Mouse (Mus musculus): Measurements from ENCODE around the gene Hmox2. TPM values are rescaled to one million over a fixed set of nuclear protein-coding genes. Genes with fewer than 3 reads are reported as not detected.
A peak's percentile ranks its signal among the peaks of the same experiment; 100 is the strongest.

Gene Hmox2
- polyA plus RNA-seq, 1 experiment: 14.6 TPM

- peaks cover 44% of the 10 kb centered on the region for H3K4me1 ChIP-seq
- H3K9me3 ChIP-seq: no peaks in the 10 kb centered on the region
- H3K27me3 ChIP-seq (replicated peaks): no peaks in the 10 kb centered on the region
- peaks cover 32% of the 10 kb centered on the region for H3K36me3 ChIP-seq (replicated peaks; ENCODE audit: low read length)
- TF ChIP-seq FLI1 (IDR thresholded peaks at IDR 0.05; ENCODE audit: low read length): no peak
- no peak overlapping the region for H3K4me3 ChIP-seq (replicated peaks)
Observed at GRCm38 (mm10) chr16:4781524-4782196, 55.5 kb downstream of the Hmox2 start.

GRCm38 (mm10) chr16:4782515-4782914 lies 56.4 kb downstream of the Hmox2 start:
- H3K27me3 ChIP-seq (replicated peaks): no peaks in the 10 kb centered on the region
- H3K9me3 ChIP-seq: no peaks in the 10 kb centered on the region
- H3K4me3 ChIP-seq (replicated peaks): no peak overlapping the region
- peaks cover 31% of the 10 kb centered on the region for H3K36me3 ChIP-seq (replicated peaks; ENCODE audit: low read length)
- no peak for TF ChIP-seq FLI1 (IDR thresholded peaks at IDR 0.05; ENCODE audit: low read length)
- TF ChIP-seq GATA1 (IDR thresholded peaks at IDR 0.05; ENCODE audit: borderline replicate concordance, low read length): no peak
- H3K4me1 ChIP-seq: peaks cover 39% of the 10 kb centered on the region

GRCm38 (mm10) chr16:4785706-4786105 lies 59.5 kb downstream of the Hmox2 start:
- no peak for TF ChIP-seq FLI1 (IDR thresholded peaks at IDR 0.05; ENCODE audit: low read length)
- TF ChIP-seq GATA1 (IDR thresholded peaks at IDR 0.05; ENCODE audit: borderline replicate concordance, low read length): no peak
- H3K4me3 ChIP-seq (replicated peaks): no peak overlapping the region
- H3K9me3 ChIP-seq: no peaks in the 10 kb centered on the region
- H3K36me3 ChIP-seq (replicated peaks; ENCODE audit: low read length): peaks cover 18% of the 10 kb centered on the region
- H3K27me3 ChIP-seq (replicated peaks): no peaks in the 10 kb centered on the region
- peaks cover 45% of the 10 kb centered on the region for H3K4me1 ChIP-seq

DNA sequence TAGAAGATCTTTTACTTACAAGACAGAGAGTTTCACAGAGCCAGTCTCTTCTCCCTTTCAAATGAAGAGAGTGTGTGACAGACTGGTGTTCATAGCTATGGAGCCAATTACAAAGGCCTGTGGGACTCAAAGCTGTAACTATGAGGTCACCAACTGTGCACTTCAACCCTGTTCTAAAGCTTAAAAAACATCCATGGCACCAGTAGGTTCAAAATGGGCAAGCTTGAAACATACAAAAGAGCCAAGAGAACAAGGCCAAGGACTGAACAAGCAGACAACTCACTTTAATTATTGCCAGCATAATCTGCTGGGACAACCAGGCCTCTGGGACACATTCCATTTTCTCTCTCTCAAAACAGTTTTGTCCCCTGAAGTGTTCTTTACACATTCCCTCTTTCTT lies 62.0 kb downstream of the Hmox2 start:
- H3K4me3 ChIP-seq (replicated peaks): no peak overlapping the region
- no peaks in the 10 kb centered on the region for H3K27me3 ChIP-seq (replicated peaks)
- peaks cover 17% of the 10 kb centered on the region for H3K36me3 ChIP-seq (replicated peaks; ENCODE audit: low read length)
- H3K9me3 ChIP-seq: no peaks in the 10 kb centered on the region
- peaks cover 43% of the 10 kb centered on the region for H3K4me1 ChIP-seq
- no peak for TF ChIP-seq FLI1 (IDR thresholded peaks at IDR 0.05; ENCODE audit: low read length)
- TF ChIP-seq GATA1 (IDR thresholded peaks at IDR 0.05; ENCODE audit: borderline replicate concordance, low read length): no peak

- H3K9me3 ChIP-seq: no peaks in the 10 kb centered on the region
- H3K4me3 ChIP-seq (replicated peaks): peak overlapping the region; percentile 98
- TF ChIP-seq GATA1 (IDR thresholded peaks at IDR 0.05; ENCODE audit: borderline replicate concordance, low read length) (no peak), FLI1 (IDR thresholded peaks at IDR 0.05; ENCODE audit: low read length) (no peak)
- peaks cover 7% of the 10 kb centered on the region for H3K36me3 ChIP-seq (replicated peaks; ENCODE audit: low read length)
- H3K4me1 ChIP-seq: peaks cover 37% of the 10 kb centered on the region
- no peaks in the 10 kb centered on the region for H3K27me3 ChIP-seq (replicated peaks)
Observed at GRCm38 (mm10) chr16:4789311-4789768, 63.2 kb downstream of the Hmox2 start.

- Histone ChIP-seq H3K36me3 (replicated peaks; ENCODE audit: low read length) (peaks cover 7% of the 10 kb centered on the region), H3K4me3 (replicated peaks) (peak within 1 kb of the TSS; percentile 98), H3K9me3 (no peaks in the 10 kb centered on the region), H3K27me3 (replicated peaks) (no peaks in the 10 kb centered on the region), H3K4me1 (peaks cover 35% of the 10 kb centered on the region)
- no peak for TF ChIP-seq FLI1 (IDR thresholded peaks at IDR 0.05; ENCODE audit: low read length)
- no peak for TF ChIP-seq GATA1 (IDR thresholded peaks at IDR 0.05; ENCODE audit: borderline replicate concordance, low read length)
Observed at GRCm38 (mm10) chr16:4789810-4790559, 63.8 kb downstream of the Hmox2 start, which contains the start of gene Cdip1. TSS of gene Cdip1 (minus strand) at chr16:4790292.

DNA sequence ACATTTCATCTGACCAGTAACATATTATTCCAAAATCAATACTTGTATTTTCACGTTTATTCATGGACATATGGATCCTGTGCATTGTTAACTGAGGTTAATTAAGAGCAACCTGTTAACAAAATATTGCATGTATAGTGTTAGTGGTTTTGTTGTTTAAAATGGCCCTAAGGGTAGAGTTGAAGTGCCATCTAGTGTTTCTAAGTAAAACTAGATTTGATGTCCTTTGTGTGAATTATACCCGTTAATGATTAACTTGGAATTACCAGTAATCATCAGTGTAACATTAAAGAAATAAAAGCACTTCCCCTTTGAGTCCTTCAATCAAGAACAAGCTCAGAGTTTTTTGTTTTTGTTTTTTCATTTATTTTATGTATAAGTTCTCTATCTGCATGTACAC lies 65.2 kb downstream of the Hmox2 start:
- Histone ChIP-seq H3K27me3 (replicated peaks) (no peaks in the 10 kb centered on the region), H3K36me3 (replicated peaks; ENCODE audit: low read length) (peaks cover 4% of the 10 kb centered on the region), H3K4me1 (peaks cover 32% of the 10 kb centered on the region), H3K4me3 (replicated peaks) (no peak overlapping the region), H3K9me3 (no peaks in the 10 kb centered on the region)
- TF ChIP-seq GATA1 (IDR thresholded peaks at IDR 0.05; ENCODE audit: borderline replicate concordance, low read length) (no peak), FLI1 (IDR thresholded peaks at IDR 0.05; ENCODE audit: low read length) (no peak)

- Histone ChIP-seq H3K4me3 (replicated peaks) (no peak overlapping the region), H3K27me3 (replicated peaks) (no peaks in the 10 kb centered on the region), H3K36me3 (replicated peaks; ENCODE audit: low read length) (no peaks in the 10 kb centered on the region), H3K9me3 (0 out of 2 replicates have a peak, but pooled peaks cover 19% of the 10 kb centered on the region), H3K4me1 (no peaks in the 10 kb centered on the region)
- TF ChIP-seq FLI1 (IDR thresholded peaks at IDR 0.05; ENCODE audit: low read length): no peak
- TF ChIP-seq GATA1 (IDR thresholded peaks at IDR 0.05; ENCODE audit: borderline replicate concordance, low read length): no peak
Observed at GRCm38 (mm10) chr16:4796631-4797030, 70.5 kb downstream of the Hmox2 start.

Other genes with a start within 250 kb of the Hmox2 start
- 0.03 TPM in 1 of 2 replicates, not detected in the other for gene Srl, start 184.5 kb upstream of the Hmox2 start, polyA plus RNA-seq (2012; ENCODE audit: insufficient read depth, low replicate concordance)
- gene Tfap4, start 166.5 kb upstream of the Hmox2 start, polyA plus RNA-seq (2012; ENCODE audit: insufficient read depth, low replicate concordance): 27.6 and 46.2 TPM in 2 replicates
- gene Glis2, start 131.6 kb upstream of the Hmox2 start, polyA plus RNA-seq (2012; ENCODE audit: insufficient read depth, low replicate concordance): 0.62 and 2.0 TPM in 2 replicates
- 137 and 230 TPM in 2 replicates for gene Pam16, start 101.4 kb upstream of the Hmox2 start, polyA plus RNA-seq (2012; ENCODE audit: insufficient read depth, low replicate concordance)
- 0.58 TPM in 1 of 2 replicates, not detected in the other for gene Vasn, start 86.4 kb upstream of the Hmox2 start, polyA plus RNA-seq (2012; ENCODE audit: insufficient read depth, low replicate concordance)
- 3.1 and 5.3 TPM in 2 replicates for gene Dnaja3, start 86.4 kb upstream of the Hmox2 start, polyA plus RNA-seq (2012; ENCODE audit: insufficient read depth, low replicate concordance)
- 62.1 and 104 TPM in 2 replicates for gene Coro7, start 46.6 kb upstream of the Hmox2 start, polyA plus RNA-seq (2012; ENCODE audit: insufficient read depth, low replicate concordance)
- gene Nmral1, start 7.0 kb upstream of the Hmox2 start, polyA plus RNA-seq (2012; ENCODE audit: insufficient read depth, low replicate concordance): 3.2 TPM in 1 of 2 replicates, not detected in the other
- gene Cdip1, start 63.9 kb downstream of the Hmox2 start, polyA plus RNA-seq (2012; ENCODE audit: insufficient read depth, low replicate concordance): 9.0 and 22.4 TPM in 2 replicates
- not detected in 2 replicates for gene 4930562C15Rik, start 109.1 kb downstream of the Hmox2 start, polyA plus RNA-seq (2012; ENCODE audit: insufficient read depth, low replicate concordance)
- gene Ubald1, start 154.0 kb downstream of the Hmox2 start, polyA plus RNA-seq (2012; ENCODE audit: insufficient read depth, low replicate concordance): 336 and 551 TPM in 2 replicates
- gene Mgrn1, start 159.9 kb downstream of the Hmox2 start, polyA plus RNA-seq (2012; ENCODE audit: insufficient read depth, low replicate concordance): 29.1 and 37.7 TPM in 2 replicates
- gene Nudt16l1, start 212.4 kb downstream of the Hmox2 start, polyA plus RNA-seq (2012; ENCODE audit: insufficient read depth, low replicate concordance): 13.9 and 30.1 TPM in 2 replicates
- gene Anks3, start 237.8 kb downstream of the Hmox2 start, polyA plus RNA-seq (2012; ENCODE audit: insufficient read depth, low replicate concordance): 18.6 and 22.6 TPM in 2 replicates

All from megakaryocyte, embryonic 14.5 days (primary cell).